Mouse (Mus musculus) liver, adult 10 weeks (tissue): ENCODE data around the gene Gm20518. TPM values are rescaled to one million over a fixed set of nuclear protein-coding genes. Genes with fewer than 3 reads are reported as not detected.

ENCODE experiments used
- polyA plus RNA-seq: library from polyadenylated mRNA; stranded (reverse); fragments of 350-450 nt; fragmentation: Illumina TruSeq; extraction: RNeasy Lipid Tissue Mini Kit (QIAGEN cat#74804); gene quantifications from one replicate; pipeline ENCODE4 v1.2.3, GENCODE M21; 2014; ENCODE audit warnings: low read depth, low replicate concordance

Gm20518 gene
- polyA plus RNA-seq = not detected

DNA sequence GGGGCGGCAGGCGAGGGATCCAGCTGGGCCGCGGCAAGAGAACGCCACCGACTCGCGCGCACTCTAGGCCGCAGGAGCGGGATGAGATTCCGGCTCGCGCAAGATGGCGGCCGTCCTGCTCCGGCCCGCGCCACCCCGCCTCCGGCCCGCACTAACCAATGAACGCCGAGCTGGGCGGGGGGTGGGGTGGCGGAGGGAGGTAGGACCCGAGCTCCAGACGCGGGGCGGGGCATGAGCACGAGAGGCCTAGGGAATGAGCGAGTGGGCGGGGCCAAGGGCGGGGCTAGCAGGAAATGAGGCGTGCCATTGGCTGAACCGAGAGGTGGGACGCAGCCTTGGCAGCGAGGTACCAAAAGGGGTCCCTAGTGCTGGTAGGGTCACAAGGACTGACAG is at the start of gene Gm20518:
TSS of gene Gm20518 (minus strand) at position 105 of the 393 bp plus-strand sequence.

DNA sequence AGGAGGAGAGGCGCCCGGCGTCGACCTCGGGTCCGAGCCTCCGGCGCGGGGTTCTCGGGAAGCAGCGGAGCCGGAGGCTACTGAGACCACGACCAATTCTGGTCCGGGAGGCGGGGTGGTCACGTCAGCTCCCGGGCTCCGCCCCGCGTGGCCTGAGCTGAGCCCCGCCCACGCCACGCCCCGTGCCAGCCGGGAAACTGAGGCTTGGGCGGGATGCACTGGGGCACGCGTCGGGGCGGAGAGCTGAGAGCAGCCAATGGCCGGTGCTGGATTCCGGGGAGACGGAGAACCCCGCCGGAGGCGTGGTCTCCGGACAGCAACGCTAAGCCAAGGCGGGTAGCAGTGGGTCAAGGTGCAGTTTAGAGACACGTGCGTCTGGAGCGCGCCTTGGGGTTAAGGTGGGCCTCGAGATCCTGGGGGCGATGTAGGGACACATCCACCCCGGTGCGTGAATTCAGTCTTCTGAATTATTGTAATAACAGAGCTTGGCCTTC is 36.7 kb upstream of the Gm20518 start, which contains the start of gene Slc25a1:
TSS of gene Slc25a1 (minus strand) at position 133 of the 494 bp plus-strand sequence.

DNA sequence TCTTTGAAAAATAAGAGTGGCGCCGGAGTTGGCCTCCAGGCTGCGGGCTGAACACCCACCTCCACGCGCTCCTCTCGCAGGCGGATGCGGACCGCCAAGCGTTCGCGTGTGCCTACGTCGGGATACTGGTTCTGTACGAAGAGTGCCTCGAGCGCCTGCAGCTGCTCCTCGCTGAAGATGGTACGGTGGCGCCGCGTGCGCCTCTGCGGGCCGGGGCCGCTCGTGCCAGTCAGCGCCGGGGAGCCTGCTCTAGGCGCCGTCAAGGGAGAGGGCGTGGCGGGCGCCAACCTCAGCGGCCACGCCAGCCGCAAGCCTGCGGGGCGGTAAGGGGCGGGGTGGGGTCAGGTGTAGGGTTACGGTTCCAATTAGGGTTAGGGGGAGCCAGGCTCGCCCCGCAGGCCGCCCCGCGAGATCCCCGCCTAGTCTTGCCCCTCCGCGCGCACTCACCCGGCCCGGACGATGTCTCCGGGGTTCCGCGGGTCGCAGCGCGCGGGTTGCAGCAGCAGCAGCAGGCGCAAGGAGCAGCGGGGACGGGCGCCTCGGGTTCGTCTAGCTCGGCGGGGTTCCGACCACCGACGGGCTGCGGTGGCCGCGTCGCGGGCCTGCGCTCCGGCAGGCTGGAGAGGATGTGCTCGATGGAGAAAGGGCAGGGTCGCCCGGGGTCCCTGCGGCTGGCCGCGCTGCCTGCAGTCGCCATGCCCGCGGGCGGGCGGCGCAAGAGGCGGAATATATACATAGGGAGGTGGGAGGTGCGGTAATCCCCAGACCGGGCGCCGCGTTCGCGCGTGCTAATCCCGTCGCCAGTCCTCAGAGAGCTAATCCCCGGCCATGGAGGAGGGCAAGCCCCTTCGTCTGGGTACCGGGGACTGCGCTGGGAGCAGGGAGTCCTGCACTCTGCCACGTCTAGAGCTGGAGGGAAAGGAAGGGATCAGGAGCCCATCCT is 23.1 kb upstream of the Gm20518 start, which contains the start of gene Gsc2:
TSS of gene Gsc2 (minus strand) at position 753 of the 943 bp plus-strand sequence.

GRCm38 (mm10) chr16:17911052-17911595 is 19.7 kb upstream of the Gm20518 start, which contains the start of gene Ess2:
Gene Ess2, minus strand, starts transcription at chr16:17911348.

DNA sequence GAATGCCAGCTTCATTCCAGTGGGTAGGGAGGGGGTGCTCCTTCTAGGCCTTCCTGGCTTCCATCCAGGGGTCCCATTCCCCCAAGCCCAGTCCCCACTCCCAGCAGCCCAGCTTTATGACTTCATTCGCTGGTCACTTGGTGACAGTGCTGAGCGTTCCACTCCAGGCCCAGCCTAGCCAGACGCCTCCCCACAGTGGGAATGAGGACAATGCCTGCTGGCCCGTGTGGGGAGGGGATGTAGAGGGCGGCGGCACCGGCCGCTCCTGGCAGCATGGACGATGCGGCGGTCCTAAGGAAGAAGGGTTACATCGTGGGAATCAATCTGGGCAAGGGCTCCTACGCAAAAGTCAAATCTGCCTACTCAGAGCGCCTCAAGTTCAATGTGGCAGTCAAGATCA is 7.0 kb upstream of the Gm20518 start, which contains the start of the genes Dgcr2 and Tssk2:
TSS of gene Dgcr2 (minus strand) at position 101 of the 400 bp plus-strand sequence.
TSS of gene Tssk2 (plus strand) at position 176 of the 400 bp plus-strand sequence.

DNA sequence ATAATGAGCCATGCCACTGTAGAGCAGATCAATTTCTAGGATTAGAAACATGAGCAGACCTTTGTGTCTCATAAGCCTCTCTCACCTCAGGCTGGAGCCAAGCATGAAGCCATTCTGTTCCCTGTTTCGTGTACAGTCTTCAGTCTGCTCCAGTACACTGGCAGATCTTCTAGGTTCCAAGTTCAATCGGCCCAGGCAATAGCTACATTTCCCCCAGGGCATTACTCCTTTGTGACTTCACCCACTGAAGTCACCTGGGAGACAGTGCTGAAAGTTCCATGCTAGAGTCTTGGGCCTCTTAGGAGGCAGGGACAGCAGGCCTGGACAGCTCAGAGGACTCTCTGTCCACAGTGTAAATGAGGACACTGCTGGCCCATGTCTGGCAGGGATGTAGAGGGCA is 2.5 kb upstream of the Gm20518 start, which contains the start of gene Tssk1:
TSS of gene Tssk1 (plus strand) at position 301 of the 400 bp plus-strand sequence.

GRCm38 (mm10) chr16:17838051-17838450 is 53.4 kb downstream of the Gm20518 start, which contains the start of gene Car15:
Gene Car15, minus strand, starts transcription at chr16:17838364.

DNA sequence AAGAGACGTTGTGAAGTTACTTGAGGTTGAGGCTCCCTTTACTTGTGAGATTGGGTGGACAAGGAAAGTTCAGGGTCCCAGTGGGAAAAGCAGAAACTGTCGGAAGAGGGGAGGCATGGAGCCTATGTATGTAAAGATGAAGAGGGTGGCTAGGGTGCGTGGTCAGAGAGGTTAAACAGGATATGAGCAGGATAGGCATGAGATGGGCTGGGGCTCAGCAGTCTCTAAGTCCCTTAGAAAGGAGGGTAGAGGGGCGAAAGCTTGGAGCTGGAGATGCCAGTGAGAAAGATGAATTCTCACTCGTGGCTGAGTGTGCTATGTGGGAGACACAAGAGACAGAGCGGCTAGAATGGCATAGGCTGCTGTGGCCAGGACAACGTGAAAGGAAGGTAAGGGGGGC is 58.6 kb downstream of the Gm20518 start, which contains the start of gene B830017H08Rik:
TSS of gene B830017H08Rik (plus strand) at position 301 of the 400 bp plus-strand sequence.

GRCm38 (mm10) chr16:17796971-17797811 is 94.3 kb downstream of the Gm20518 start, which contains the start of gene Scarf2:
Gene Scarf2, plus strand, starts transcription at chr16:17797282.

Other genes with a start within 250 kb of the Gm20518 start
- gene Ccdc74a, start 245.2 kb downstream of the Gm20518 start, polyA plus RNA-seq = not detected
- 6.3 TPM for gene Med15, start 158.8 kb downstream of the Gm20518 start, polyA plus RNA-seq
- gene Klhl22, start 132.1 kb downstream of the Gm20518 start, polyA plus RNA-seq = 3.8 TPM
- not detected for gene Scarf2, start 94.4 kb downstream of the Gm20518 start, polyA plus RNA-seq
- gene B830017H08Rik, start 58.5 kb downstream of the Gm20518 start, polyA plus RNA-seq = not detected
- 0.32 TPM for gene Car15, start 53.3 kb downstream of the Gm20518 start, polyA plus RNA-seq
- gene Tssk1, start 2.6 kb upstream of the Gm20518 start, polyA plus RNA-seq = not detected
- 7.9 TPM for gene Dgcr2, start 6.9 kb upstream of the Gm20518 start, polyA plus RNA-seq
- not detected for gene Tssk2, start 7.0 kb upstream of the Gm20518 start, polyA plus RNA-seq
- 1.8 TPM for gene Ess2, start 19.7 kb upstream of the Gm20518 start, polyA plus RNA-seq
- not detected for gene Gsc2, start 23.4 kb upstream of the Gm20518 start, polyA plus RNA-seq
- 60.0 TPM for gene Slc25a1, start 36.5 kb upstream of the Gm20518 start, polyA plus RNA-seq
- not detected for gene Vpreb2, start 88.8 kb upstream of the Gm20518 start, polyA plus RNA-seq
- gene Dgcr6, start 161.2 kb upstream of the Gm20518 start, polyA plus RNA-seq = 12.2 TPM
- 14.7 TPM for gene Prodh, start 198.5 kb upstream of the Gm20518 start, polyA plus RNA-seq
- gene Rtn4r, start 236.0 kb upstream of the Gm20518 start, polyA plus RNA-seq = not detected